Mouse (Mus musculus) leukemia stem cell, adult 10-12 weeks (primary cell): ENCODE results near the gene Olfr960. TPM values are rescaled to one million over a fixed set of nuclear protein-coding genes. Genes with fewer than 3 reads are reported as not detected.

Experiments used
- polyA plus RNA-seq: library from polyadenylated mRNA; stranded (reverse); fragments of >175 nt; gene quantifications from 2 replicates; pipeline ENCODE4 v1.2.3, GENCODE M21; 2012; ENCODE audit warnings: low replicate concordance

Olfr960 gene
- not detected in 2 replicates for polyA plus RNA-seq

DNA sequence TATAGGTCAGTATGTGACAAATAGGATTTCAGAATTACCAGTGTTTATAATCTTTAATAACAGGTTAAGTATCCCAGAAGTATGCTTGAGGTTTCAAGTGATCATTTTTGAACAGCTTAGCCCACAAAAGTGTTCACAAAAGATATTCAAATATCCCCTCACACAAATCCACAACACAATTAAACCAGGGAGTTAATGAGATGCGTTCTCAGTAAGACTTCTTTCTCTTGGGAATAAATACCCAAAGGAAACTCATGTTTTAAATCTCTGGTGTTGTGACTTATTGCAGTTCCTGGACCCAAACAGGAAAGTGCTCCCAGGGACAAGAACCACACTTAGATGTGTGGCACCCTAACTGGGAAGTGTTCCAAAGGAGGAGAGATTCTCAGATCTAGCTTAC is at the start of gene Olfr960:
Olfr960 (plus strand) TSS at position 301 of the 400 bp plus-strand sequence.

DNA sequence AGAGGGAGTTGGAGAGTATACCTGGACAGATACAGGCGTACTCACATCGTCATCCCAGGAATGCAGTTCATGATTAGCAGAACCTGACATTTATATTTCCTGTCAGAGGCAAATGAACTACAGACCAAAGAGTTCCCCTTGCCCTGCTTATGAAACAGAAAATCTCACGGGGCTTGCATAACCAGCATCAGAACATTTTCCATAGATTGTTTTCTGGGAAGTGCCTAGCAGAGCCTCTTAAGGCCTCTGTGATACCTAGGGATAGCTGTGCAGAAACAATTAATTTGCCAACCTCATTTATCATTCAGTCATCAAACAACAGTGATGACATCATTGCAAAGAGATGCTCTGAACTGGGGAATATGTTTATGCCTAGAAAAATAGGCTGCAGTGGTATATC is 45.7 kb upstream of the Olfr960 start, which contains the start of gene Olfr959:
Olfr959 (minus strand) TSS at position 101 of the 400 bp plus-strand sequence.

DNA sequence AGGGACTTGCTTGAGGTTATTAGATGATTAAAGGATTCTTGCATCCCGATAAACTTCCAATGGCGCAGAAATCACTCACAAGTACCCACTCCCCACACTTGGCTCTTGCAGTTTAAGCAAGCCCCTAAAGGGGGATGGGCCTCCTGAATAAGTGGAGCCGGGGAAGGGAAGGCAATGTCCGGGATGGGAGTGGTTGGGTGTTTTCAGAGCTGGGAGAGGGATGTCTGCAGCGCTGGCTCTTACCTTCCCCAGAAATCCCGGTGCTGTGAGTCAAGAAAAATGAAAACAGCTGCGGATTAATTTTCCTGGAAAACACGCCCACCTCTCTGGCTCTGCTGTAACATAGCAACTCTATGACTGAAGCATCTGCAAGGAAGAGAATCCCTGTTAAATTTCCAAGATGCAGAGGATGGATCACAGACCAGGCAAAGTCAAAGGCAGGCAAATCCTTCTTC is 17.1 kb upstream of the Olfr960 start, which contains the start of gene AW551984:
AW551984 (minus strand) TSS at position 405 of the 455 bp plus-strand sequence.

DNA sequence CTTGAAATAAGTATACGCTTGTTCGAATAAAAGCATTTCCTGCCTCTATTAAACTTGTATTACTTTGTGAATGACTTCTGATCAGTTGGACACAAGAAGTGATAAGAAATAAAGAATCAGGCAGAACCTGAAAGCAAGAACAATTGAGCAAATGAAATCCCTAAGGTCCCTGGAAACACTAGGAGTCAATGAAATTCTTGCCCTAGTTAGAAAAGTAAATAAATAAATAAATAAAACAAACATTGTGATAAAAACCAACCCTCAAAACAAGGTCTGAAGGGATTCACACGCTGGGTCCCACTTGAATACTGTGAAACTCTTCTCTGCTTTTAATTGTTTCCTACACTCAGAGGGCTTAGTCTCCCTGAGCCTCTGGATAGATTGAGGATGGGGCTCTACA is 10.8 kb upstream of the Olfr960 start, which contains the start of gene Olfr148:
Olfr148 (plus strand) TSS at position 301 of the 400 bp plus-strand sequence.

DNA sequence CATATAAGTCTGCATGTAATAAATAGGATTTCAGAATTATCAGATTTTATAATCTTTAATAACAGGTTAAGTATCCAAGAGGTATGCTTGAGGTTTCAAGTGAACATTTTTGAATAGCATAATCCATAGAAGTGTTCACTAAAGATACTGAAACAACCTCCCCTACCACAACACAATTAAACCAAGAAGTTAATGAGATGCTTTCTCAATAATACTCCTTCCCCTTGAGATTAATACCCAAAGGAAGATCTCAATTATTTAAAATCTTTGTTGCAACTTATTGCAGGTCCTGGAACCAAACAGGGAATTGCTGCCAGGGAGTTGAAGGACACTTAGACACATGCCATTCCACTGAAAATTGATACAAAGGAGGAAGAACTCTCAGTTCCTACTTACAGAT is 23.6 kb downstream of the Olfr960 start, which contains the start of gene Olfr961:
Olfr961 (plus strand) TSS at position 301 of the 400 bp plus-strand sequence.

DNA sequence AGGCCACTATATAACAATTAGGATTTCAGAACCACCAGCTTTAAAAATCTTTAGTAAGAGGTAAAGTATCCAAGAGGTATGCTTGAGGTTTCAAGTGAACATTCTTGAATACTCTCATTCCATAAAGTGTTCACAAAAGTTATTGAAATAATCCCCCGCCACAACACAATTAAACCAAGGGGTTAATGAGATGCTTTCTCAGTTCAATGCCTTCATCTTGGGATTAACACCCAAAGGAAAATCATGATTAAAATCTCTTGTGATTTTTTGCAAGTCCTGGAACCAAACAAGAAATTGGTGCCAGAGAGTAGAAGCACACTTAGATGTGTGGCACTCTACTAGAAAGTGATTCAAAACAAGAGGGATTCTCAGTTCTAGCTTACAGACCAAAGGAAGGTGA is 45.7 kb downstream of the Olfr960 start, which contains the start of gene Olfr963:
Olfr963 (plus strand) TSS at position 301 of the 400 bp plus-strand sequence.

Other genes with a start within 250 kb of the Olfr960 start
- not detected in 2 replicates for gene Olfr951, start 234.0 kb upstream of the Olfr960 start, polyA plus RNA-seq
- not detected in 2 replicates for gene Olfr952, start 194.2 kb upstream of the Olfr960 start, polyA plus RNA-seq
- not detected in 2 replicates for gene Olfr954, start 164.7 kb upstream of the Olfr960 start, polyA plus RNA-seq
- gene Olfr955, start 149.4 kb upstream of the Olfr960 start, polyA plus RNA-seq = not detected in 2 replicates
- not detected in 2 replicates for gene Olfr44, start 127.4 kb upstream of the Olfr960 start, polyA plus RNA-seq
- not detected in 2 replicates for gene Olfr957, start 105.6 kb upstream of the Olfr960 start, polyA plus RNA-seq
- not detected in 2 replicates for gene Olfr958, start 67.3 kb upstream of the Olfr960 start, polyA plus RNA-seq
- not detected in 2 replicates for gene Olfr959, start 45.8 kb upstream of the Olfr960 start, polyA plus RNA-seq
- gene AW551984, start 17.0 kb upstream of the Olfr960 start, polyA plus RNA-seq = not detected in 2 replicates
- gene Olfr148, start 10.7 kb upstream of the Olfr960 start, polyA plus RNA-seq = not detected in 2 replicates
- gene Olfr961, start 23.7 kb downstream of the Olfr960 start, polyA plus RNA-seq = not detected in 2 replicates
- gene Olfr963, start 45.8 kb downstream of the Olfr960 start, polyA plus RNA-seq = not detected in 2 replicates
- not detected in 2 replicates for gene Olfr149, start 85.7 kb downstream of the Olfr960 start, polyA plus RNA-seq
- not detected in 2 replicates for gene Olfr965, start 90.0 kb downstream of the Olfr960 start, polyA plus RNA-seq
- not detected in 2 replicates for gene Olfr150, start 109.6 kb downstream of the Olfr960 start, polyA plus RNA-seq
- gene Olfr967, start 124.9 kb downstream of the Olfr960 start, polyA plus RNA-seq = not detected in 2 replicates
- gene Olfr968, start 161.9 kb downstream of the Olfr960 start, polyA plus RNA-seq = not detected in 2 replicates
- not detected in 2 replicates for gene Olfr969, start 169.6 kb downstream of the Olfr960 start, polyA plus RNA-seq
- gene Olfr970, start 187.5 kb downstream of the Olfr960 start, polyA plus RNA-seq = not detected in 2 replicates
- not detected in 2 replicates for gene Olfr971, start 215.5 kb downstream of the Olfr960 start, polyA plus RNA-seq
- not detected in 2 replicates for gene Olfr972, start 245.0 kb downstream of the Olfr960 start, polyA plus RNA-seq